Mouse (Mus musculus): ENCODE results near the gene Gpr27. TPM values are rescaled to one million over a fixed set of nuclear protein-coding genes. Genes with fewer than 3 reads are reported as not detected.

Gene Gpr27
- polyA plus RNA-seq, 1 experiment from 2014 or later: 23.6 TPM

Other genes with a start within 250 kb of the Gpr27 start
- 77.5 and 89.2 TPM in 2 replicates for gene Foxp1, start 170.0 kb upstream of the Gpr27 start, polyA plus RNA-seq (2014; fragmentation: Nextera tagmentation; extraction: Ambion mirVana)
- 7.4 and 7.8 TPM in 2 replicates for gene Eif4e3, start 25.9 kb upstream of the Gpr27 start, polyA plus RNA-seq (2014; fragmentation: Nextera tagmentation; extraction: Ambion mirVana)
- gene Gm20696, start 25.9 kb upstream of the Gpr27 start, polyA plus RNA-seq (2014; fragmentation: Nextera tagmentation; extraction: Ambion mirVana): 1.6 and 4.0 TPM in 2 replicates
- 0.50 and 0.89 TPM in 2 replicates for gene Prok2, start 33.7 kb downstream of the Gpr27 start, polyA plus RNA-seq (2014; fragmentation: Nextera tagmentation; extraction: Ambion mirVana)

All from midbrain, embryonic 14.5 days (tissue).